Mouse (Mus musculus): ENCODE data around the gene Gata3. TPM values are rescaled to one million over a fixed set of nuclear protein-coding genes. Genes with fewer than 3 reads are reported as not detected.

Gene Gata3
- polyA plus RNA-seq, 1 experiment, result 1.3 TPM

DNA sequence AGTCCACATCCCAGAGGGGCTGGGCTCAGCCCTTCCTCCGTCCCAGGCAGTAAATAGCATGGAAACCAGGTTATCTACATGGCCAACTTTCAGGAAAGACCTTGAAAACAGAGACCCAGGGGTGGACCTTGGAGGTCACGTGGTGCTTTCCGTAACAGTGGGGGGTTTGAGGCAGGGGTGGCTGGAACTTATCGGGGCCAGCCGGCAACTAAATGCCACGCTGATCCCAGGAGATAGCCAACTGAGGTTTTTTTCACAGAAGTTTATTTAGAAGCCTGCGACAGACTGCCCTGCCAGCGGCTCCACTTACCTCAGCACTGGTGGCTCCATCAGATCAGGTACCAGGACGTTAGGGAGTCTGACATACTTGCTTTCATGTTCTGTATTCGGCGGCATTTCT lies 16.2 kb upstream of the Gata3 start:
- Histone ChIP-seq H3K27ac (ENCODE audit: insufficient read depth, low read length) (no peak overlapping the region), H3K27me3 (ENCODE audit: control insufficient read depth, insufficient read depth, low read length) (no peaks in the 10 kb centered on the region), H3K4me1 (ENCODE audit: control insufficient read depth, insufficient read depth, low read length) (no peaks in the 10 kb centered on the region), H3K4me3 (replicated peaks; ENCODE audit: insufficient read depth, low read depth, low read length) (no peak overlapping the region)
- DNase-seq, result no peak
- TF ChIP-seq CTCF (IDR thresholded peaks at IDR 0.05; ENCODE audit: borderline replicate concordance, insufficient read depth, low read depth, low read length), result no peak
- no peak for TF ChIP-seq POLR2A (IDR thresholded peaks at IDR 0.05; ENCODE audit: borderline replicate concordance, insufficient read depth, low read length)
- 17% methylated on average over 11 of the region's 11 CpGs for WGBS

GRCm38 (mm10) chr2:9903854-9904560 lies 14.2 kb upstream of the Gata3 start:
- DNase-seq, result no peak
- TF ChIP-seq POLR2A (IDR thresholded peaks at IDR 0.05; ENCODE audit: borderline replicate concordance, insufficient read depth, low read length), result no peak
- no peak for TF ChIP-seq CTCF (IDR thresholded peaks at IDR 0.05; ENCODE audit: borderline replicate concordance, insufficient read depth, low read depth, low read length)
- Histone ChIP-seq H3K4me1 (ENCODE audit: control insufficient read depth, insufficient read depth, low read length) (no peaks in the 10 kb centered on the region), H3K27me3 (ENCODE audit: control insufficient read depth, insufficient read depth, low read length) (no peaks in the 10 kb centered on the region), H3K27ac (ENCODE audit: insufficient read depth, low read length) (no peak overlapping the region), H3K4me3 (replicated peaks; ENCODE audit: insufficient read depth, low read depth, low read length) (no peak overlapping the region)
- 78% methylated on average over 14 of the region's 14 CpGs for WGBS

DNA sequence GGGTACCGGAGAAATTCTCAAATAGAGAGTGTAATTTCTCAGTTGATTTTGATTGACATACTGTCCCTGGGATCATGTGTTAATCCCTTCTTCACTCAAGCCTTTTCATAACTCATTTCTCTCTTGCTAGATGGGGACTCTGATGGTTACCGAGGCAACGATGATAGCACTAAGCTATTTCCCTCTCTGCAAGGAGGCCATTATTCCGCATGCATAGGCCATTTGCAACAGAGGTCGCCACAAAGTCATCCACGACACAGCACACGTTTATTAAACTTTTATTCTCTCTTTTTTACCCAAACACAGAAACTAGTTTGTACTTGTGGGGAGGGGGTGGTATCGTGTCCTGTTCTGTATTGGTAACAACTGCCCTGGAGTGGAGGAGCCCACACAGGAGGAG lies 8.0 kb upstream of the Gata3 start:
- DNase-seq, result no peak
- Histone ChIP-seq H3K4me3 (replicated peaks; ENCODE audit: insufficient read depth, low read depth, low read length) (no peak overlapping the region), H3K4me1 (ENCODE audit: control insufficient read depth, insufficient read depth, low read length) (no peaks in the 10 kb centered on the region; the same call in 1 of the 2 replicates), H3K27ac (ENCODE audit: insufficient read depth, low read length) (no peak overlapping the region), H3K27me3 (ENCODE audit: control insufficient read depth, insufficient read depth, low read length) (peaks cover 7% of the 10 kb centered on the region; the same call in 1 of the 2 replicates)
- TF ChIP-seq POLR2A (IDR thresholded peaks at IDR 0.05; ENCODE audit: borderline replicate concordance, insufficient read depth, low read length) (no peak), CTCF (IDR thresholded peaks at IDR 0.05; ENCODE audit: borderline replicate concordance, insufficient read depth, low read depth, low read length) (no peak)
- 13% methylated on average over 8 of the region's 8 CpGs for WGBS

DNA sequence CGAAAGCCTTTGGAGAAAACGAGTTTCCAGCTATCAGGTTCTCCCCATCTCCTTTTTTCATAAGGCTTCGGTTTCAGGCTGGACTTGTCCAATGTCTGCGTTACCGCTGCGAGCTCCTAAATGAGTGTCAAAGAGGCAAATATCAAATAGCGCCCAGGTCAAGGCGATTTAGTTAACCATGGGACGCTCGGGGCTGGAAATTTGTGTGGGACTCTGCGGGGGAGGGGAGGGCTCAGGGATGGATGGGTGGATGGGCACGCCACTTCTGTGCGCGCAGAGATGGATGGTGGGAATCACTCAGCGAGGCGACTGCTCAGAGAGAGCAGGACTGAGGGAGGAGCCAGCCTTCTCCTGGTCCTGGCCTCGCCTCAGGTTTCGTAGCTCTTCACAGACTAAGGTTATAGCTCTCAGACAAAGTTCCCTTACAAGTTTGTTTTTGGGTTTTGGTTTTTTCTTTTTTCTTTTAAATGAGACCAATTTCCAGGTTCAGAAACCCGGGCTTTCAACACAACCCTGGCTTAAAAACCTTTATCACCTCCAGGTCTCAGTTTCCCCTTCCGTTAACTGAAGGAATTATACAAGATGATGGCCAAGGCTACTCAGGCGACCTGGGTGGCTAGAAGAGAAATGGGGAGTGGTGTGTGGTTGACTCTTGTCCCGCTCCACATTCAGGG lies 6.4 kb upstream of the Gata3 start:
- TF ChIP-seq POLR2A (IDR thresholded peaks at IDR 0.05; ENCODE audit: borderline replicate concordance, insufficient read depth, low read length), result no peak
- no peak for DNase-seq
- Histone ChIP-seq H3K4me3 (replicated peaks; ENCODE audit: insufficient read depth, low read depth, low read length) (no peak overlapping the region), H3K4me1 (ENCODE audit: control insufficient read depth, insufficient read depth, low read length) (no peaks in the 10 kb centered on the region; the same call in 1 of the 2 replicates), H3K27ac (ENCODE audit: insufficient read depth, low read length) (no peak overlapping the region), H3K27me3 (ENCODE audit: control insufficient read depth, insufficient read depth, low read length) (peaks cover 8% of the 10 kb centered on the region; the same call in 1 of the 2 replicates)
- WGBS, result 3% methylated on average over 22 of the region's 22 CpGs

- no peak for DNase-seq
- H3K27me3 ChIP-seq (ENCODE audit: control insufficient read depth, insufficient read depth, low read length), result peaks cover 14% of the 10 kb centered on the region; the same call in 1 of the 2 replicates
- no peaks in the 10 kb centered on the region; the same call in 1 of the 2 replicates for H3K4me1 ChIP-seq (ENCODE audit: control insufficient read depth, insufficient read depth, low read length)
- no peak overlapping the region for H3K27ac ChIP-seq (ENCODE audit: insufficient read depth, low read length)
- 6% methylated on average over 19 of the region's 19 CpGs for WGBS
- no peak overlapping the region for H3K4me3 ChIP-seq (replicated peaks; ENCODE audit: insufficient read depth, low read depth, low read length)
- no peak for TF ChIP-seq POLR2A (IDR thresholded peaks at IDR 0.05; ENCODE audit: borderline replicate concordance, insufficient read depth, low read length)
- no peak for TF ChIP-seq CTCF (IDR thresholded peaks at IDR 0.05; ENCODE audit: borderline replicate concordance, insufficient read depth, low read depth, low read length)
Observed at GRCm38 (mm10) chr2:9894836-9895593, 5.2 kb upstream of the Gata3 start.

DNA sequence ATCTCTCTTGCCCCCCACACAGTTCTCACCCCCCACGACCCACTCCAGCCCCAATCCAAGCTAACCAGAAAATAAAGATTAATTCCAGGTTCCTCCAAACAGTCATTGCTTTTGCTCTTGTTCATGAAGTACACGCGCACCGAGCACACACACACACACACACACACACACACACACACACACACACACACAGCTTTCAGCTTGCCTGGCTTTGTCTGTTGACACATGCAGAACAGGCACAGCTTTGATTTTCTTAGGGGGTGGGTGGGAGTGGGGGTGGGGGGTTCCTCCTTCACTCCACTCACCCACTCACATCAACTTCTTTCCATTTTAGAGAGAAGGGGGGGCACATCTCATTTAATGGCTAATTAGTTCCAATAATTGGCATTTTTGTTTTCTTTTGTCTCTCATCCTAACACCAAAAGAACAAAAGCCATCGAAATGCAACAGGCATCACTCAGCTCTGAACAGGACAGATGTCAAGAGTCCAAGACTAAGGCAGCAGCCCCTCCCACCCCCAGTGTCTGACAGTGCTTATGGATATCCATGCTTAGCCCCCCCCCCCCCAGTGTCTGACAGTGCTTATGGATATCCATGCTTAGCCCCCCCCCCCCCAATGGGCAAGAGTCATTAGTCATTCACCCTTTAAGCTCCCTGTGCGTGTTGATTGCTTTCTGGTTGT lies 3.6 kb upstream of the Gata3 start:
- Histone ChIP-seq H3K4me3 (replicated peaks; ENCODE audit: insufficient read depth, low read depth, low read length) (no peak overlapping the region), H3K27me3 (ENCODE audit: control insufficient read depth, insufficient read depth, low read length) (peaks cover 14% of the 10 kb centered on the region; the same call in 1 of the 2 replicates), H3K27ac (ENCODE audit: insufficient read depth, low read length) (no peak overlapping the region), H3K4me1 (ENCODE audit: control insufficient read depth, insufficient read depth, low read length) (no peaks in the 10 kb centered on the region; the same call in 1 of the 2 replicates)
- TF ChIP-seq CTCF (IDR thresholded peaks at IDR 0.05; ENCODE audit: borderline replicate concordance, insufficient read depth, low read depth, low read length) (no peak), POLR2A (IDR thresholded peaks at IDR 0.05; ENCODE audit: borderline replicate concordance, insufficient read depth, low read length) (no peak)
- 5% methylated on average over 6 of the region's 6 CpGs for WGBS
- no peak for DNase-seq

DNA sequence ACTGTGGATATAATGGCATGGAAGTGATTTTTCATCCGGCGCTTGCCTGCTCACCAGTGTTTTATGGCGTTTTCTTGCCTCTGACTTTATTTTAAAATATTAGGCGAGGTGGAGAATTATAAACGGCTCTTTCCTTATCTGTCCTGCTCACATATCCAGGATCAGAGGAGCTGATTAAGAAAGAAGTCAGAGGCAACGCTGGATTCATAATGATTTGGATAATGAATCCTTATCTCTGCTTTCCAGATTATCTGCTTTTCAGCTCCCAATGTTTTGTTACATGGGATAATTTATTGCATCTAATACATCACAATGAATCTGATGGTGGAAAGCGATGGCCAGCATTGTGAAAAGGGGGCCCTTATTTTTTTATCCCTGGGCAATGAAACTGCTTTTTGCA lies 2.7 kb upstream of the Gata3 start:
- Histone ChIP-seq H3K27me3 (ENCODE audit: control insufficient read depth, insufficient read depth, low read length) (peaks cover 15% of the 10 kb centered on the region; the same call in 1 of the 2 replicates), H3K27ac (ENCODE audit: insufficient read depth, low read length) (no peak overlapping the region), H3K4me1 (ENCODE audit: control insufficient read depth, insufficient read depth, low read length) (no peaks in the 10 kb centered on the region; the same call in 1 of the 2 replicates), H3K4me3 (replicated peaks; ENCODE audit: insufficient read depth, low read depth, low read length) (no peak overlapping the region)
- no peak for DNase-seq
- TF ChIP-seq POLR2A (IDR thresholded peaks at IDR 0.05; ENCODE audit: borderline replicate concordance, insufficient read depth, low read length) (no peak), CTCF (IDR thresholded peaks at IDR 0.05; ENCODE audit: borderline replicate concordance, insufficient read depth, low read depth, low read length) (no peak)
- 12% methylated on average over 7 of the region's 7 CpGs for WGBS

Data from cerebellum, adult 2 months (tissue).